Mouse (Mus musculus): ENCODE results near the gene Cyp17a1. TPM values are rescaled to one million over a fixed set of nuclear protein-coding genes. Genes with fewer than 3 reads are reported as not detected.

The Cyp17a1 gene
- total RNA-seq, 2 experiments from 2014 or later, result not detected

GRCm38 (mm10) chr19:46675641-46676040 is 2.7 kb upstream of the Cyp17a1 start:
- ATAC-seq (replicated peaks; ENCODE audit: poor library complexity), result no peak

DNA sequence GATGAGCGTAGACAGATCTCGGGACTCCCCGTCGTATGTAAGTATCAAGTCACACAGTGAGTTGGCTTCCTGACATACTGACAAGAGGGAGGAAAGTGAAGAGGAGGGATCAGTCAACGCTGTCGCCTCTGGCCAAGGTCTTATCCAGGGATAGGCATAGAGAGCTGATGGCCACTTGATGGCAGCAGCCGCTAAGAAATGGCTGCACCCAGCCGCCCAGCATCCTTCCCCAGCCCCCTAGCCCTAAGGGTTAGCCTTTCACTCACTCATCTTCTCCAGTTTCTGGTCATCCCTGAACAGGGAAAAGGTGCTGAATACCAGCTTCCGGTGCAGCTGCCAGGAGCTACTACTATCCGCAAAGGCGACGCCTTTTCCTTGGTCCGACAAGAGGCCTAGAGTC is 2.3 kb downstream of the Cyp17a1 start:
- ATAC-seq (replicated peaks; ENCODE audit: poor library complexity), result peak; percentile 90

- peak; percentile 38 for ATAC-seq (replicated peaks; ENCODE audit: poor library complexity)
Measured at GRCm38 (mm10) chr19:46669802-46670201, 3.2 kb downstream of the Cyp17a1 start.

GRCm38 (mm10) chr19:46668263-46668662 is 4.7 kb downstream of the Cyp17a1 start:
- ATAC-seq (replicated peaks; ENCODE audit: poor library complexity), result no peak

DNA sequence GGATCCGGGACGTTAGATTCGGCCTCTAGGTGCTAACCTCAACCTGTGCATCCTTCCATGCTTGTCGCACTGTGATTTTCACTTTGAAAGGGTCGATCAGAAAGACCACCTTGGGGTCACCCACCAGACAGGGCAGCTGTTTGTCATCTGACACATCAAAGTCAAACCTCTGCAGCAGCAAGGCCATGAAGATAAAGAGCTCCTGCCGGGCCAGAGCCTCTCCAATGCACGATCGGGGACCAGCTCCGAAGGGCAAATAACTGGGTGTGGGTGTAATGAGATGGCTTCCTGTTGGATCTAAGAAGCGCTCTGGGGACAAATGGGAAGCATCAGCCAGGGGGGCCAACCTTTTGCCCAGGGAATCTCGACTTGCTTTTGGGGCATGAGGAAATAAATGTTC is 5.7 kb downstream of the Cyp17a1 start:
- ATAC-seq (replicated peaks; ENCODE audit: poor library complexity), result no peak

- no peak for ATAC-seq (replicated peaks; ENCODE audit: poor library complexity)
Measured at GRCm38 (mm10) chr19:46665474-46665873, 7.5 kb downstream of the Cyp17a1 start.

GRCm38 (mm10) chr19:46662784-46663183 is 10.2 kb downstream of the Cyp17a1 start:
- ATAC-seq (replicated peaks; ENCODE audit: poor library complexity), result no peak

DNA sequence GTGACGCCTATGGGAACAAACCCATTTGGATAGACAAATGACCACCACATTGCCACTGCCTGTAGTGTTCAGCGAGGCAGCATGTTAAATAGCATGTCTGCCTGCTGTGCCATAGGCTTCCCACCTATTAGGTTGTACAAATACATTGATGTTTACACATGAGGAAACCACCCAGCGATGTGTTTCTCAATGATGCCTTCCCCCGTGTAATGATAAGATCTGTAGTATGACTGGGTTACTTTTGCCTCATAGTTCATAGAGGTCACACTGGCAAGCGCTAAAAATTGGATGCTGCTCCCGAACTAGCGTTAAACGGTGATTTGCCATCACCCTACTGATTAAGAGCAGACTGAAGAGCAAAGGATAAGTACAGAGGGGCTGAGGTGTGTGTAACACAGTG is 10.8 kb downstream of the Cyp17a1 start:
- no peak for ATAC-seq (replicated peaks; ENCODE audit: poor library complexity)

DNA sequence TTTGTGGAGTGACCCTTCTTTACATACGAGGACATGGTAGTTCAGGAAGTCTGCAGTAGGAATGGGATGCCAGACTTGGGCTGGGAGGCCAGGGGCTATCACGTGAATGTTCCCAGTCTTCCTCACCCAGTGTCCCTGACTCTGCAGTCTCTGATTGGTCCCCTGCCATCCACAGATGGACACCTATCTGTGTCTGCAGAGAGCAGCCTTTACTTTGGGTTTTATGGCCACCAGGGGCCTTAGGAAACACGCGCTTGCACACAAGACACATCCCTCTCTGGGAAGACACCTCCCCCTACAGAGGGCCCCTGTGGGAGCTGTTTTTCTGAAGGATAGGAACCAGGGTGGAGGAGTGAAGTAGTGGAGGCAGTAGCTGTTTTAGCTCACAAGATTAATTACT is 11.5 kb downstream of the Cyp17a1 start:
- ATAC-seq (replicated peaks; ENCODE audit: poor library complexity), result no peak

- no peak for ATAC-seq (replicated peaks; ENCODE audit: poor library complexity)
Measured at GRCm38 (mm10) chr19:46658851-46659250, 14.1 kb downstream of the Cyp17a1 start.

DNA sequence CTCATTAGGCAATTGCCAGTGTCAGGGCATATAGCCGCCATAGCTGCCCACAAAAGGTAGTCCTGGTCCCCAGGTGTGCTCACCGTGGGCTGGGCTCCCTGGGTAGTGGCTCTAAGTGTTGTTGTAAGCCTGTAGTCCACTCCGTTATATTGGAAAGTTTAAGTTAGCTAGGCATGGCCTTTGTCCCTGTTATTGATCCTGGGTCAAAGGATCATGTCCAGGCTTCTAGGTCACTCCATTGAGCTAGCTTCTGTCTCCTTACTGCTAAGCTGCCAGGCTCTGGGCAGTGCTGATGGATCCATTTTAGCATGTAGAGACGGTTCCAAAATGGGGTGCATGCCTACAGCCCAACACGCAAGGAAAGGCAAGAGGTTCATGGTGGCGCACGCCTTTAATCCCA is 14.6 kb downstream of the Cyp17a1 start:
- no peak for ATAC-seq (replicated peaks; ENCODE audit: poor library complexity)

DNA sequence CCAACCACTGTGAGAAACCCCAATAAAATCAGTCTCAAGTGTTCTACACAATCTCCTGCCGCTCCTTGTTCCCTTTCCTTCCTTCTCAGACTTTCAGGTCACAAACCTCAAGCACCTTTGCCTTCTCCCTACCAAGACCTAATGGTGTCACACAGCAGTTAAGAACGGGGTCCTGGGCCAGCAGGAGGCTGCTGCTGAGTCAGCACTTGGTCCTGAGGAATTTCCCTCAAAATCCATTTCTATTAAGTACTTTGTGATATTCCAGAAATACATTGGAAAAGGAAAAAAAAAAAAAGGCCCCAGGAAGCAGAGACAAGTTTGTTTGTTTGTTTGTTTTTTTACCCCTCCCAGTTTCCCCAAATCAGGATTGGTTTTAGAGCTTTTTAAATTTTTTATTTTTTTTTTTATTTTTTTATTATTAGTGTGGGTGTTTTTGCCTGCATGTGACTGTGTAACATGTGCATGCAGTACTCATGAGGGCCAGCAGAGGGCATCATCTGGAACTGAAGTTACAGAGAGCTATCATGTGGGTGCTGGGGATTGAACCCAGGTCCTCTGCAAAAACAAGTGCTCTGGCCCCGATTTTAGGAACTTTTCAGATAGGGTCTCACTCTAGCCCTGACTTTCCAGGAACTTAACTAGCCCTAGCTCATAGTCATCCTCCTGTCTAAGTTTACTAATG is 15.5 kb downstream of the Cyp17a1 start:
- no peak for ATAC-seq (replicated peaks; ENCODE audit: poor library complexity)

DNA sequence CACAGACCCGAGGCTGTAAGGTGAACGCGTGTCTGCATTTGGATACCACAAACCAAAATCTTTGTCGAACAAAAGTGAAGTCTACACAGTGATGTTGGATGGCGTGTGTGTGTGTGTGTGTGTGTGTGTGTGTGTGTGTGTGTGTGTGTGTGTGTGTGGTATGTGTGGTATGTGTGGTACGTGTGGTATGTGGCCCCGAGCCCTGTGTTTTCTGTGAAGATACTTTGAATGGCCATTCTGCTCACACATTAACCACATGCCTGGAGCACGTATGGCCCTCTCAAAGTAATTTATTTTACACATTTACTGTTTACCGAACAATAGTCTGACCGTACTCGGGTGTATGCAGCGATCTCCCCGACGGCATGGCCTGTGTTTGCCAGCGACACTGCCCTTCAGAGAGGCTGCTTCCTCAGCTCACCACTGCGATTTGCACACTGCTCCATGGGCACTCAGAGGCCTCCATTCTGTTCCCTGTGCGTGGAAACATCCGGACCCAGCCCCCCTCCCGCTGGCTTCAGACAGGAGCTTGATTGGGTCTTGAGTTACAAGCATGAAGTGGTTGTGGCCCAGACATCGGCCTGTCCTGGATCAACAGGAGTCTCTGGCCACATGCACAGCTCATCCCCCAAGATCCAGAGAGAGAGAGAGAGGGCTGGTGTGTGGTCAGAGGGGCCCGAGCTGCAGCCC is 16.7 kb downstream of the Cyp17a1 start:
- ATAC-seq (replicated peaks; ENCODE audit: poor library complexity), result no peak

DNA sequence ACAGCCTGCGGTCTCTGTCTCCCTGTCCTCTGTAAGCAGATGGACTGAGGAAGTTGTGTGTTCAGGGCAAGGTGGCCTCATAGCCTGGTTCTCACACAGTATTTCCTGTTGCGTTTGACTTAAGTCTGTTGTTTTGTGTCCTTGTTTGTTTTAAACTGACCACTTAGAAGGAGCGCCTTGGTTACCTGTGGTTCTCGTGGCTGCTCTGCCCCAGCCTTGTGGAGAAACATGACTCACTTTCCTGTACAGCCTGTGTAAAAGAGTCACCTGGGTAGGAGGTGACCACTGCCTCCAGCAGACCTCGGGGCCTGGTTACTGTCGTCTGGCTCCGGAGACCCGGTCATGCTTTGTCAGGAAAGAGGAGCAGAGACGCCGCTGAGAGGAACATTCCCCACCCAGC is 17.3 kb downstream of the Cyp17a1 start:
- no peak for ATAC-seq (replicated peaks; ENCODE audit: poor library complexity)

DNA sequence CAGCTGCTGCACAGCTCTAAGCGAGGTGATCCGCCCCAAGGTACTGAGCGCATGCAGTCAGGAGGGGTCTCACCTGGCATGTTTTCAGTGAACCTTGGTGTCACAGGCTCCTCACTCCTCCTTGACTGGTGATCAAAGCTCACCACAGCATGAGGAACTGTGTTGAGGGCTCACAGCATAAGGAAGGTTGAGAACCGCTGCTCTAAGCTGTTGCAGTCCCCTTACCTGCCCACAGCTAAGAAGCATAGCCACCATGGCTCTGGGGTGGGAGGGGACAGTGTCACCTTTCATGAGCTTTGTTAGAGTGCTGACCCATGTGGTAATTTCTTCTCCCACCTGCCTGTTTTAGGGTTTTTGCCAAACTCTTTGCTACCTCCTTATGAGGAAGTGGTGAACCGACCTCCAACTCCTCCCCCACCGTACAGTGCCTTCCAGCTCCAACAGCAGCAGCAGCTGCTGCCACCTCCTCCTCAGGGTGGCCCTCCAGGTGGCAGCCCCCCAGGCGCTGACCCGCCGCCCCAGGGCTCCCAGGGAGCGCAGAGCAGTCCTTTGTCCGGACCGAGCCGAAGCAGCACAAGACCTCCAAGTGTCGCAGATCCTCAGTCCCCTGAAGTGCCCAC is 19.2 kb downstream of the Cyp17a1 start:
- ATAC-seq (replicated peaks; ENCODE audit: poor library complexity), result peak; percentile 72

DNA sequence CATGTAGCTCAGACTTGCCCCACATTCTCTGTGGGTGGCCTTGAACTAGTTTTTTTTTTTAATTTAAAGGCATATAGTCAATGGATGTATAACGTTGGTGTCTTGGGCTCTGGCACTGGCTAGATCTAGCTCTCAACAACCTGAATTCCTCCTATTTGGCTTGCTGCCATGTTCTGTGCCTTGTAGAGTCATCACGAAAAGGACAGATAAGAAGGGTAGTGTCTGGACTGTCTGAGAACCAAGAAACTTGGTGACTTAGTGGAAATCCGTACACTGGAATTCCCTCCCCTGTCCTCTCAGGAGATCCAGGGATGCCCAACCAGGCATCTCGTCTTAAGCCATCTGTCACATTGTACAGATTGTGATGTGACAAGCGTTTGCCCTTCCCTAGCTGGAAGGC is 19.8 kb downstream of the Cyp17a1 start:
- peak; percentile 39; the same call in 1 of the 2 replicates for ATAC-seq (replicated peaks; ENCODE audit: poor library complexity)

GRCm38 (mm10) chr19:46648565-46648964 is 24.4 kb downstream of the Cyp17a1 start:
- ATAC-seq (replicated peaks; ENCODE audit: poor library complexity), result peak; percentile 75

- ATAC-seq (replicated peaks; ENCODE audit: poor library complexity), result no peak
Measured at GRCm38 (mm10) chr19:46647850-46648249, 25.1 kb downstream of the Cyp17a1 start.

DNA sequence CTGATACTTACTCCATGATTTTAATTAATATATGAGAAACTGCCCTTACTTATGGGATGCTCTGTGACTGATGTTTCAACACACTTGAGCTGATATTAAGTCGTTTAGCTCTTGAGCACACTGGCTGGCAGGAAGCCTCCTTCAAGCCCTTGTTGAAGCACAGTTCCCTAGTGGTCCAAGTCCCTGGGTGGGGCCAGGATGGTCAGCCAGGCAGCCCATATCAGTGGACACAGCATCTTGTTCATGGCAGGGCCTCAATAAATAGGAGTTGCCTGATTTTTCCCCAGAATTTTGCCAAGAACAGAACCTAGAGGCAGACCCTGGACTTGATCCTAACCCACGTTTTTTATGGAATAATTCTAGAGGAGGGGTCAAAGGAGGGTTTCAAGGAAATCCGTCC is 25.7 kb downstream of the Cyp17a1 start:
- ATAC-seq (replicated peaks; ENCODE audit: poor library complexity), result no peak

DNA sequence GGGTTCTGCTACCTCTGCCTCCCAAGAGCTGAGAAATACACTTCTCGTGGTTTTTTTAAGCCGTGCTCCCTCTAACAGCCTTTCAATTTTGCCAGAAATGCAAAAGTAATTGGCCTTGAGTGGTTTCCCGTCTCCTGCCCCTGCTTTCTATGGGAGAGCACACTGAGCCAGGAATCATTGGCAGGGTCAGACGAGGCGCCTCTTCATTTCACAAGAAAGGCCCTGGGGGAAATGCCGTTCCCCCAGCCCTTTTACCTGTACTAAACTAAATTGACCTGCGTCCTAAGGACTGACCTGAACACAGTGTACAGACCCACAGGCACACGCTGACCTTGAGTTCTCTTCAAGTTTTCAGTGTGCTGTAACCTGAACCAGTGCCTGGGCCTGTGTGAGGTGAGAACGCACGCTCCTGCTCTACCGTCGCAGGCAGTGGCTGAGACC is 26.9 kb downstream of the Cyp17a1 start:
- no peak for ATAC-seq (replicated peaks; ENCODE audit: poor library complexity)

DNA sequence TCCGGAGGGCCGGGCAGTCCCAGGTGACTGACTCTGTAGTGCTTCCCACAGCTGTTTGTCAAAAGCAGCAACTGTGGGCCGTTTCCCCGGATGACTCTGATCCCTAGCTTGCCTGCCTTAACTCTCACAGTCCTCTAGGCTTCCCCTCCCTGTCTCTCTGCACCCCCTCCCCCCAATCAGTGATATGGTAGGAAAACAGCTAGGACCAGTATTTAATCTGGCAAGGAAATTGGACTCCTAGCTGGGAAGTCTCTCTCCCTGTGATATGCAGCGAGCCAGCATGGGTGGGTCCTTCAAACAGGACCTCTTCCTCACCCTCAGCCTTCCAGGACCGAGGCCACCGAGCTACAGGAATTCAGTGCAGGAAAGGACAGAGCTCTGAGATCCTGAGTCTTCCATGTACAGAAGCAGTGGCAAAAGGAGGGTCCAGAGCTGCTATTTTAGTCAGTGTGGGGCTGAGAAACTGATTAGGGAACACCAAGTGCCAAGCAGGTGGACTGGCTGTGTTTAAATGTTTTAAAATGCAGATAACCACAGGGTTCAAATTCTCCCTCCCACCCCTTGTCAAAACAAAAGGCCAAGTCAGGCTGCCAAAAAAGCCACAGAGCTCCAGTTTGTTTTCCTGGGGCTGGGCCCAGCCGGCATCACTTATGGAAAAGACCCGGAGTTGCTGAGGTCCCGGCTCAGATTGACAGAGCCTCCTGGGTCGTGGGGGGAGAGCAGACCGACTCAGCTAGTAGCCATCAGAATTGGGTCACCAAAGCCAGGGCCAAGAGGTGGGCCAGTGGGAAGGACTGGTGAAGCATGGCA is 28.0 kb downstream of the Cyp17a1 start:
- ATAC-seq (replicated peaks; ENCODE audit: poor library complexity), result no peak

All from megakaryocyte progenitor cell, adult 5-6 weeks (primary cell).